Mouse (Mus musculus) embryonic fibroblast, embryonic 13.5 days (primary cell): ENCODE measurements at regions not wholly inside any gene's neighbourhood (a gene's known extent, or its start where the extent isn't known, plus 50 kb on each side); places are given as distances from the start of the nearest gene placed in this dataset.

Experiments used
- CTCF ChIP-seq: IDR thresholded peaks from 2 replicates; pipeline ENCODE4 v1.5.1; 2011; ENCODE audit warnings: mild to moderate bottlenecking, control low read depth, low read length, moderate library complexity, borderline replicate concordance; ENCODE audit not compliant: insufficient read depth
- POLR2A ChIP-seq: IDR thresholded peaks from 2 replicates; pipeline ENCODE4 v1.6.1; 2011; ENCODE audit warnings: low read depth, mild to moderate bottlenecking, control low read depth, low read length, moderate library complexity

GRCm38 (mm10) chr3:38194001-38194400, 290.6 kb downstream of the Ankrd50 start:
- TF ChIP-seq POLR2A, result no peak
- TF ChIP-seq CTCF, result no peak
